Mouse (Mus musculus) lung, postnatal 14 days (tissue): ENCODE measurements around the gene Zfp819.
"Not testable (repeated sequence)": the region's sequence is repeated elsewhere in the genome, so short reads cannot be mapped to it uniquely, and the experiment has no call there.

Experiments used
- DNase-seq: peaks from one replicate; pipeline ENCODE4 v3.0.0; 2021

Zfp819 gene

DNA sequence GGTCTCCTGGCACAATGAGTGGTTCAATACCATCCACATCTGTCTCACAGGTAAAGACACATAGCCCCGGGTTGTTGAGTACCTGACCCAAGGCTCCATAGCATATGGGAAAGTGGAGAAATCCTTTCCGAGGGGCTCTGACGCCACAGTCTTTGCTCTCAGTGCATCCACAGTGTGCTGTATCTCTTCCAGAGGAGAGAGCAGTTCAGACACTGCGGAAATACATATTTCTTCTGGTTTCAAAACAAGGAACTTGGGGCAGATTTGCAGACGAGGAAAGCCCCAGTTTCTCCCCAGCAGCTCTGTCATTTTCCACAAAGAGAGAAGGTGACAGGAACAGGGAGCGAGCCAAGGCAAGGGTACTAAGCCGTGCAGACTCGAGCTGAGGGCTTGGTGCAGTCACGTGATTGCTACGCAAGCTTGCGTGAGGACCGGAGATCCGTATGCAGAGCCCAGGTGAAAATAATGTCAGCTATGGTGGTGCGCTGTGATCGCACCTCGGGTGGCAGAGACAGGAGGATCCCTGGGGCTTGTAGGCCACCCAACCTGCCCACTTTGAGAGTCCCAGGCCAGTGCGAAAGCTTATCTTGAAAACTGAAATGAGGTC lies 36.2 kb downstream of the Zfp819 start:
- no peak for DNase-seq

DNA sequence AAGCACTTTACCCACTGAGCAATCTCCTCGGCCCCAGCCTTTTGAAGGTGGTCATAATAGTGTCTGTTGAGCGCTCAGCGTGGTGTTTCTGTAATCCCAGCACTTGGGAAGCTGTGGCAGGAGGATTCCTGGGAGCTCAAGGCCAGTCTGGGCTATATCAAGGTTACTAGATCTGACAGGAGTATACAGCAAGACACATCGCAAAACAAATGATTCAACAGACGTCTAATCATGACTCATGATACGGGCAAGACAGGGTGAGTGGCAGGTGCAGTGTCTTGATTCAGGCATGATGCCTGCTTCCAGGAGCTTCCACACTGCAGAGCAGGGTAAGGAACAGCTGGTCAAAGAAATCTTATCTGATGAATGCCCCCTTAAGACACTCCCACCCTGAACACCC lies 45.7 kb downstream of the Zfp819 start:
- no peak for DNase-seq

DNA sequence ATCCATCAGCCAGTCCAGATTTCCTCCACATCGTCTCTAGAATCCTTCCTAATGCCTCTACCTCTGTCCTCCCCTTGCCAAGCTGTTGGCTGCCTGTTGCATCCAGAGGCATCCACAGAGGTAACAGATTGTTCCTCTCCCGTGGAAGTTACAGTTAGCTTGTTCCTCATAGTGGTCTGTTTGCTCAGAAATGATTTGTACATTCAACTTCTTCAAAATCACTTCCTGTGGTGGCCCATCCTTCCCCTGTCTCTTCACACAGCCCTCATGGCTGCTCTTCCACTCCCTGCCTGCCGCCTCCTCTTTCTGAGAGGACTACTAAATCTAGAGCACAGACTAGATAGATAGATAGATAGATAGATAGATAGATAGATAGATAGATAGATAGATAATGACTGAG lies 47.5 kb downstream of the Zfp819 start:
- no peak for DNase-seq

DNA sequence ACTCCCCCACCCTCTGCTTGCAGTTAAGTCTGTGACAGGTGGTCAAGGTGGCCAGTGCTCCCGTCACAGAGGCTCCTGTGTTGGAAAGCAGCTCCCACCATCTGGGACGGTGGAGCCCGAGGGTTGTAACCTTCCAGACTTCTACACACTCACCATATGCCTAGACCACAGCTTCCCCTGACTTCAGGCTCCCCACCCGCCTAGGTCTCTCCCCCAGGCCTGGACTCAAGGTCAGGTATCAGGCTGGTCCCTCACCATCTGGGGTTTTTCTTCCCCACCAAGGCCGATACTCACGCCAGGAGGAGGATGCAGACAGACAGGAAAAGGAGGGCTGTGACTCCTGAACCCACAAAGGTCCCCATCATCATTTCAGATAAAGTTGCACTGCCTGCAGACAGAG lies 49.3 kb downstream of the Zfp819 start:
- DNase-seq: no peak

DNA sequence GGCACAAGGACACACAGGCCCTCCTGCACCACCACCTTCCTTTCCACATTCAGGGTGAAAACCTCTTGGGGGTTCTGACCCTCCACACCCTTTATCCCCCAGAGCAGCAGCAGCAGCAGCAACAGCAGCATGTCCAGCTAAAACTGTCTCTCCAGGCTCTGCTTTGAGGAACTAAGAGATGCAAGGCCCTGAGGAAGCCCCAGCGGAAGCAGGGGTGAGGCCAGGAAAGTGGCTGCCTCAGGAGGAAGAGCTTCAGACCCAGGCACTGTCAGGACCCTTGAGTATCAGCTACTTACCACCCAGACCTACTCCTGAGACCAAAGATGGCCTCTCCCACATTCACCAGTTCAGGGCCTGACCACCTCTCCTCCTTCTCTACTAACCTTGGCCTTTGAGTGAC lies 53.0 kb downstream of the Zfp819 start, which contains the start of gene Siglece:
Gene Siglece (minus strand): TSS at position 160 of the 400 bp plus-strand sequence.
- DNase-seq: no peak

DNA sequence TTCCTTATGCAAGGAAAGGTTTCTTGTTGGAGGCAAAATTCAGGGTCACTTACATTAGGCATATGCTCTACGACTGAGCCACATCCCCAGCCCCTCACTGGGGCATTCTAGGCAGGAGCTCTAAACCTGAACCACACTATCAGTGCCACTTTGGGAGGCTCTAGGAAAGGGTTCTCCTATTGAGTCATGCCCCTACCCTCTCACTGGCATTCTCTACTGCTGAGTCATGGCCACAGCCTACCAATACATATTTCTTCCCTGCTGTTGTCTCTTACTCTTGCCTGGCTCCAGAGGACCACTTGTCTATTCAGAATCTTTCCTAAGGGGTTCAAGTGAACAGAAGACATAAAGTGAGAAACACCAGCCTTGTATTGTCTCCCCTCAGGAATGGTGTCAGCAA lies 55.8 kb downstream of the Zfp819 start:
- DNase-seq: no peak

DNA sequence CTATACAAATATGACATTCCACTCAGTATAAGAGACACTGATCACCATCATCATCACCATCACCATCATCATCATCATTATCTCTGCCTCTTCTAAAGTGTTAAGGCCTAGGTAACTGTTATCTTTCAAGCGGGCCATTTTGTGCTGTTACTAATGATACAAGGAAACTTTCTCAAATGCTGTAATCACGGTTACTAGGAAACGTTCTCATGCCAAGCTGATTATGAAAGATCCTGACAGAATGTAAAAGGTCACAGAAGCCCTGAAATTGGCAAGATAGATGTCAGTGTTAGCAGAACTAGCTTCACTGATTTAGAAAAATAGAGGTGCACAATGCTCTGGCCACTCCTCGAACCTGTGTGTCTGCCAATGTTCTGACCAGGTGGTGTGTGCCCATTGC lies 60.3 kb downstream of the Zfp819 start:
- not testable (repeated sequence) for DNase-seq
